Mouse (Mus musculus): ENCODE data around the gene Nkx2-3.

Nkx2-3 gene

DNA sequence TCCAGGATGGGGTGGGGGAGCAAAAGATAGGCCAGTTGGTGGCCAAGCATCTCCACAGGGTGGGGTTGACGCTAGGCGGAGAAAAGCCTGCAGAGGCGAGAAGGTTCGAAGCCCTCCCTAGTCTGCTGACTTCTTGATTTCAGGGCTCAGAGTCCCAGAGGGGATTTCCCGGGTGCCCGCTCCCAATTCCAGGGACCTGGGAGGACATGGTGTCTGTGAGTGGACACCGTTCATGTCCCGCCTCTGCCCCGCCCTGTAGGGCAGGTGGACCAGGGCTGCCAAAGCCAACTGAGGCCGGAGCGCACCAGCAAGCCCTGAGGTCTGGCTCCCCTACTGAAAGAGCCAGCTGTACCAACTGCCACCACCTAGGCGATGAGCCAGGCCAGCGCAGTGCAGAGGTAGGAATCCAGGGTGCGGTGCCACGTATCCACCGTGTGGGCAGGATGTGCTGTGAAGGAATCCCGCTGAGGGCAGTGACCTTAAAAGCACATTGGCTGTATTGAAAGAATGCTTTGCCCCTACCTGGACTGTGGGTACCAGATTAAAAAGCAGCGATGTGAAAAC, 7.9 kb downstream of the Nkx2-3 start:
- DNase-seq = no peak

GRCm38 (mm10) chr19:43623913-43624312, 11.8 kb downstream of the Nkx2-3 start:
- peak; percentile 68 to 79 for DNase-seq

DNA sequence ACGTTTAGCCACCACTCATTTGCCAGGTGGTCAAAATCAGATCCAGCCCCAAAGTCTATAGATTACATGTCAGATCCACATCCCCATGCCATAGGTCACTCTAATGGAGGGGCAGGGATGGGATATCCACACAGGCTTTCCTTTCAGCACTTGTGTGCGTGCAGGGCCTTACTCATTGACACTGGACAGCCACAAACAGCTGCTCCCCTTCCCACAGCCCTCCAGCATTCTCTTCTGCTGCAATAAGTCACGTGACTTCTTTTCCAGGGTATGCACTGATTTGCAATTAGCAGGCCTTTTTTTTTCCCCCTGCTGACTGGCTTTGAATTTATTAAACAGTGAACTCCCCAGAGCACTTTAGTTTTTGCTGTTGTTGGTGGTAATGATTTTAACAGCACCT, 14.0 kb downstream of the Nkx2-3 start:
- DNase-seq = no peak

DNA sequence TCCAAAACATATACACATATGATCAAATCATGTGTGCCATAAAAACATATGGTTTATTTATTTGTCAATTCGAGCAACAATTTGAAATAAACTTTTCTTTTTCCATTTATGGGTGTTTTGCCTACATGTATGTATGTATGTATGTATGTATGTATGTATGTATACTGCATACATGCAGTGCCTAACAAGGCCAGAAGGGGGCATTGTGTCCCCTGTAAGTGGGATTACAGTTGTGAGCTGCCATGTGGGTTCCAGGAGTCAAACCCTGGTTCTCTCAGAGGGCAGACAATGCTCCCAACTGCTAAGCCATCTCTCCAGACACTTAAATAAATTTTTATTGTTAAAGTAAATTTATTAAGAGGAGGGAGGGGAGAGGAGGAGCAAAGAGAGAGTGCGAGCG, 15.2 kb downstream of the Nkx2-3 start:
- no peak for DNase-seq

GRCm38 (mm10) chr19:43629088-43629487, 17.0 kb downstream of the Nkx2-3 start:
- DNase-seq = no peak

- peak; percentile 89 to 91 for DNase-seq
Measured at GRCm38 (mm10) chr19:43630466-43631251, 18.5 kb downstream of the Nkx2-3 start.

DNA sequence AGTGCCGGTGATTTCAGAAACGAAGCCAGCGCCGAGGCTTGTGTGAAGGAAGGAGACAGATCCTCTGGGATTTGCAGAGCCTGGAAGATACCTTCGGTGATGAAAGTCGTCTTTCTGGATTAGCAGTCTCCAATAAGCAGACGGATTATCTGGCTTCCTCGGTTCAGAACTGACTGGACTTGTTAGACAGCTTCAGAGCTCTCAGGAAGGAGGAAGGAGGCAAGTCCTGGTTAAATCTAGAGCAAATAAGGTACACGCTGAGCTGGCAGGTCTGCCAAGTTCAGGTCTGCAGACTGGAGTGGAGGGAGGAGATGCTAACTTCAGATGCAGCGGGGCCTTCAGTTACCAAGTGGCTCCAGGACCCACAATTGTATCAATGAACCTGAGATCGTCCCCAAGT, 29.7 kb downstream of the Nkx2-3 start:
- DNase-seq = no peak

DNA sequence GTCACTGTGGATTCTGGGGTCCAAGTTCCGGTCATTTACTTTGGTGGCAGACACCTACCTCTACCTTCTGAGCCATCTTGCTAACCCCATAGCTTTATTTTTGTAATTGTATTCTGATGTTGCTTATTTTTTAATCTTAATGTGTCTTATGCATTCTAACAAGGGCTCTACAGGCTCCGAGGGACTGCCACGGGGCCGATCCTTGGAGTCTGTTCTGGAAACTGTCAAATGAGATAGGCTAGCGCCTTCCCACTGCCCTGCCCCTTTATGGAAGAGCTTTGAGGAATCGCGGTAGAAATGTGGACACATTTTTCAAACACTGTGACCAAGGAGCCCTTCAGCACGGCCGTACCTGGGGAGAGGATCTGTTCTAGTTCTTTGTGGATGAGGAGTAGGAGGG, 30.7 kb downstream of the Nkx2-3 start:
- no peak for DNase-seq

- DNase-seq = no peak
Measured at GRCm38 (mm10) chr19:43645508-43645907, 33.4 kb downstream of the Nkx2-3 start.

GRCm38 (mm10) chr19:43646852-43647251, 34.7 kb downstream of the Nkx2-3 start:
- no peak for DNase-seq

DNA sequence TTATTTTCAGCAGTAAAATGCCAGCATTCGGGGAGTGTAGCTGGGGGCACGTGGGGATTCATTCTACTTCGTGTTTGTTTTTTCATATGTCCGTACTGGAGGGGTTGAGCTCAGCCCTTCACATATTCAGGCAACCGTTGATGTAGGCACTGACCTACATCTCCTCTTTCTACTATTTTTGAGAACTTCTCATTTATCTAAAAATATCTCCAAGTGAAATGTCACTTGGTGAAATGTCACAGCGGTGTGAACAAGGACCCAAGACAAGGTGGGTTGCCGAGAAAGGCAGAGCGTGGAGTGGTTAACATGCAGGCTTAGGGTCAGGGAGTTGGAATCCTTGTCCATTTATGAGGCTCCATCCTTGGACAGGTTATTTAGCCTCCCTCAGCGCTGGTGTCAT, 35.1 kb downstream of the Nkx2-3 start:
- DNase-seq = no peak

GRCm38 (mm10) chr19:43648343-43648742, 36.2 kb downstream of the Nkx2-3 start:
- no peak for DNase-seq

DNA sequence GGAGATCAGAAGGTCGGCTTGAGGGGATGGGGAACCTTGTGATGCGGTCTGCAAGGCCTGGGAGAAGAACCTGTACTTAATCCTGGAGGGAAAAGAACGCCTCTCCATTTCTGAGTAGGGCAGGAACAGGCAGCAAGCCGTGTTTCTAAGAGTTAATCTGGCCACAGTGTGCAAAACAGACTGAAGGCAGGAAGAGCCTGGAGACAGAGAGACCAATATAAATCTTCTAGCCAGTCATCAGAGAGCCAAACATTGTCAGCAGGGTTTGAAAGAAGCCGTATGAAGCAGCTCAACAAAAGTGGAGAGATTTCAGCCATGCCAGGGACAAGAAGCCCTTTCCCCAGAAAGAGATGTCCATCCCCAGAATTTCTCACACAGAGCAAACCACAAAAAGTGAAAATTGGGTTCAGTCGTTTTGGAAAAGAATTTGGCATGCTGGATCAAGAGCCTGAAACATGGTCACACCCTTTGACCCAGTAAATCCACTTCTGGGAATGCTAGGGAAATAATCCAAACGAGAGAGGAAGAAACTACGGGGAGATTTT, 39.2 kb downstream of the Nkx2-3 start:
- no peak for DNase-seq

DNA sequence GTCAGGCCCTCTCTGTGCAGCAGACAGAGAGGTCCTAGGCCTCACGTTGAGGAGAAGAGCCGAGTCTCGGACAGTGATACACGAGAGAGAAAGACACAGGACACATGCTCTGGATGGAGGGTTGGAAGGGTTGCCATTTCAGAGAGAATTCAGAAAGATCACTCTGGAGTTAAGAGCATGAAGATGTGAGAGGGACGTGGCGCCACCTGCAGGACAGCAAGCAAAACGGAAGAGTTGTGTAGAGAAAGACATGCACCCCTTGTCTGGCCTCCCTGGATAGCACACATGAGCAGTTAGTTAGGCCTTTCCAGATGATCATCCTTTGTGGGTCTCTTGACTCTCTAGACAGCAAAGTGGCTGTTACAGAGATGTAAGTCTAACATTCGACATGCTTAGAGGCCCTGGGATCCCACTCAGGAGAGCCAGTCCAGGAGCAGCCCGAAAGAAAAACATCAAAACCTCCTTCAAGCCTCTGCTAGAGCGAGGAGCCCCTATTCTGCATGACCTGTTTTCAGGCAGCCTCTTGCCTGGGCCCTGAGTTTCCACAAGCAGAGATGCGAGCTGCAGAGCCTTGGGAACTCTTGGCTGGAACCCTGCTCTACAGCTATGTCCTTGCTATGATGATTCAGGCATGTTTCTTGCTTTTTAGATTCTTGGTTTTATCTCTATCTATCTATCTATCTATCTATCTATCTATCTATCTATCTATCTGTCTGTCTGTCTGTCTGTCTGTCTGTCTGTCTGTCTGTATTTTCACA, 43.8 kb downstream of the Nkx2-3 start:
- peak; percentile 86 to 90 for DNase-seq

GRCm38 (mm10) chr19:43659632-43660031, 47.5 kb downstream of the Nkx2-3 start:
- no peak for DNase-seq

GRCm38 (mm10) chr19:43660774-43661173, 48.6 kb downstream of the Nkx2-3 start:
- DNase-seq = no peak

DNA sequence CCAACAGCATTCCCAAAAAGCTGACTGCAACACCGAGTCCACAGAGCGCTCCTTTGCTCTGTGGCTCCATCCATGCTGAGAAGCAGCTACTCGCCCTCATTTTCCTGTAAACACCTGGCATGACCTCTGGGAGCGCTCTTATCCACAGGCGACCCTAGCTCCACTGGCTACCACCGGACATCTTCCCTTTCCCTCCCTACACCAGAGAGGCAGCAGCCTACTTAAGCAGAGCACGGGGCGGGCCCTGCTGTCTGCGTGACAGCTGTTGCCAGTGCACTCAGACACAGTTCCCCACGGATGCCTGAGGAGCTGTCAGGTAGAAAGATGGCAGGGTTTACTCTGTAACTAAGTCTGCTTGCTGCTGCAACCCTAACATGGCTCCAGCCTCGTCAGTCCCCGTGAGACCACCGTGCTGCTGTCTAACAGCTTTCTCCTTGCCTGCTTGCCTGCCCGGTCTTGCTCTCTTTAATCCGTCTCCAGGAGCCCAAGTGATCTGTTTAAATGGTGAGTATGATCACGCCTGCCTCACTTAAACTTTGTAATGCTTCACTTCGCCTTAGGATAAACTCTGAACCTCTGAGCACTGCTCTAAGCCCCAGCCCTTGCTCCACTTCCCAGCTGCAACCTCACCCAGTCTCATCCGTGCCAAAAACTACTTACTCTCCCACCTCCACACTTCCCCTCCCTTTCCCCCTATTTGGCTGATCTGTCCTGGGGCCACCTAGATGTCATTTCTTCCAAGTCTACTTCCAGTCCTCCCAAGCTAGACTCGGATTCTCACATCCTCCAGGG, 50.2 kb downstream of the Nkx2-3 start:
- DNase-seq = peak; percentile 67 to 82

DNA sequence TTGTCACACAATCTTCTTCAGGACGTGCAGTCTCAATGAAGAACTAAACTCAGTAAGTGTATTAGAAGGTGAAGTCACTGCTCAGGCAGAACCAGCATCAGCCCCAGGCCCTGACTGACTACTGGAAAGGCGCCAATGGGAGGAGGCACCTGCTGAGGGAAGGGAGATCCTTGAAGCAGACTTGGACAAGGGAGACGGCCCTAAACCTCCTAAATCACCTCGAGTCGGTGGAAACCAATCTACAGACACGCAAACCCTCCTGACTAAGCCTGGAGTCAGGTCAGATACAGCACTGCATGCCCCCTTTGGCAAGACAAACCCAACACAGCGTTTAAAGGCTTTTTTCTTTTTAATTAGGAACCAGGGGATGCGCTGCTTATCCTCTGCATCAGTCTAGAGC, 51.3 kb downstream of the Nkx2-3 start:
- DNase-seq = no peak

Measured in kidney, postnatal 4 days (tissue).